Mouse (Mus musculus) CD8-positive naive resting alpha-beta T cell, adult 2 months (primary cell): Measurements from ENCODE around the gene Gmfg.

ENCODE experiments used
- DNase-seq, 2 experiments: peaks; one replicate each; pipeline ENCODE4 v3.0.0; 2022; ENCODE audit warnings: low read depth in 2 of 2, low spot score in 2 of 2

Gene Gmfg

GRCm38 (mm10) chr7:28436932-28437570 lies at the start of gene Gmfg:
Gene Gmfg (plus strand): TSS chr7:28437447.
- peak; percentile 80 to 85 for DNase-seq

GRCm38 (mm10) chr7:28390331-28390730 lies 46.9 kb upstream of the Gmfg start:
- no peak for DNase-seq

- peak; percentile 90 to 92 for DNase-seq
Measured at GRCm38 (mm10) chr7:28392429-28393271, 44.6 kb upstream of the Gmfg start, which contains the start of the genes Med29 and Paf1. Gene Med29 (minus strand): TSS chr7:28392708. Gene Paf1 (plus strand): TSS chr7:28392951.

- DNase-seq: no peak
Measured at GRCm38 (mm10) chr7:28393272-28393951, 43.8 kb upstream of the Gmfg start.

GRCm38 (mm10) chr7:28395425-28395824 lies 41.8 kb upstream of the Gmfg start:
- DNase-seq: no peak

GRCm38 (mm10) chr7:28398000-28398399 lies 39.2 kb upstream of the Gmfg start:
- DNase-seq: no peak

GRCm38 (mm10) chr7:28398696-28399340 lies 38.4 kb upstream of the Gmfg start:
- no peak for DNase-seq

- DNase-seq: no peak
Measured at GRCm38 (mm10) chr7:28401030-28401429, 36.2 kb upstream of the Gmfg start.

GRCm38 (mm10) chr7:28401942-28402341 lies 35.3 kb upstream of the Gmfg start:
- no peak for DNase-seq

GRCm38 (mm10) chr7:28410841-28411475 lies 26.3 kb upstream of the Gmfg start:
- no peak for DNase-seq

- DNase-seq: peak in 1 of 2 experiments; percentile 35
Measured at GRCm38 (mm10) chr7:28412826-28413225, 24.4 kb upstream of the Gmfg start.

- no peak for DNase-seq
Measured at GRCm38 (mm10) chr7:28417368-28417767, 19.9 kb upstream of the Gmfg start.

- no peak for DNase-seq
Measured at GRCm38 (mm10) chr7:28418096-28418670, 19.1 kb upstream of the Gmfg start.

- no peak for DNase-seq
Measured at GRCm38 (mm10) chr7:28419416-28419815, 17.8 kb upstream of the Gmfg start.

- no peak for DNase-seq
Measured at GRCm38 (mm10) chr7:28423018-28423417, 14.2 kb upstream of the Gmfg start.

GRCm38 (mm10) chr7:28427738-28428137 lies 9.5 kb upstream of the Gmfg start:
- DNase-seq: no peak

GRCm38 (mm10) chr7:28430512-28430911 lies 6.7 kb upstream of the Gmfg start:
- DNase-seq: no peak

GRCm38 (mm10) chr7:28432252-28432651 lies 5.0 kb upstream of the Gmfg start:
- DNase-seq: no peak

GRCm38 (mm10) chr7:28435660-28436259 lies 1.5 kb upstream of the Gmfg start:
- peak in 1 of 2 experiments; percentile 23 for DNase-seq
